Mouse (Mus musculus) mesoderm, embryonic 11.5 days (tissue): ENCODE measurements around the gene Adra2b.

Experiments
- DNase-seq: peaks from one replicate; pipeline ENCODE4 v3.0.0-alpha.2; 2012; ENCODE audit warnings: low read depth, low spot score

Adra2b gene

DNA sequence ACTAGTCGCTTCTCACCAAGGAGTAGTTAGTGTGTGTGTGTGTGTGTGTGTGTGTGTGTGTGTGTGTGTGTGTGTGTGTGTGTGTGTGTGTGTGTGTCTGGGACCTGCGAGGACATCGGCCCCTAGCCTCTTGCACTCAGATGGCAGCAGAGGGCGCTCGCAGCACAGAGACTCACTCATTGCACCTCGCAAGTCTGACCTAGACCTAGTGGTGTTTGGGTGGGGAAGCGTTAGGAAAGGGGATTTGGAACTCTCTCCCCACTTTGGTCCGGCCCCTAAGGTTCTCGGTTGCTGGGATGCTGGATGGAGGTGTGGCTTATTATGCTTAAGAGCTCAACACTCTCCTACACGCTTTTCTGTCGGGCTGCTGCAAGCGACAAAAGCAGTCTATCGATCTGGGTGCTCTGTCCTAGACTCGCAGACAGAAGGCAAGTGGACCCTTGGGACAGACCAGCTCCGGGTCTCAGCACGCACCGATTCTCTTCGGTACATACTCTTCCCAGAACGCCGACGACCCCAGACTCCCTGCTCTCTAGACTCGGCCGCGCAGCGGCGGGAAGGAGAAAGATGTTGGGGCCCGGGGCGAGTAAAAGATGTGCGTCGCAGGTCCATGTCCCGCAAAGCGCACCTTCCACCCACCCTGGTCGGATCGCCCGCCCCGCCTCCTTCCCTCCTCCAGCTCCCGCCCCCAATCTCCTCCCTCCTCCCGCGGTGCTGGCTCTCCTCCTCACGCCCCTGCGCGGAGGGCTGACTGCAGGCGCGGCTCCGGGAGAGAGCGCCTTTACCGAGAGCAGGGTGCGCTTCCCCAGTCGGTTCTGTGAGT lies at the start of gene Adra2b:
Adra2b (plus strand) TSS at position 750 of the 823 bp plus-strand sequence.
- DNase-seq, result peak; percentile 86

DNA sequence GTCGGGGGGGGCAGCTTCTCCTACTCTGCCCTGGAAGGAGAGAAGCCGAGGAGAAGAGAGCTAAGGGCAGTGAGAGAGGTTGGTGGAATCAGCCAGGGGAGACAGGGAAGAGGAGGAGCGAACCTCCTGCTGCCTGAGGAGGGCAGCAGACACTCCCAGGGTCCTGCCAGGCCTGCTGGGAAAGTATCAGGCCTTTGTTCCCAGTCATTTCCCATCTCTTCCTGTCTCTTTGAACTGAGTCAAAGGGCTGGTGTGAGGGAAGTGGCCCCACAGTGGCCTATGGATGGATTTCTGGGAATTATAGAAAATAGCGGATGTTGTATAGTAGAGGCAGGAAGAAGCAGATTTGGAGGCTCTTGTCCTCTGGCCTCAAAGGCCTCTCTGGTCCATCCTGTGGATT lies 49.1 kb upstream of the Adra2b start:
- DNase-seq, result no peak

DNA sequence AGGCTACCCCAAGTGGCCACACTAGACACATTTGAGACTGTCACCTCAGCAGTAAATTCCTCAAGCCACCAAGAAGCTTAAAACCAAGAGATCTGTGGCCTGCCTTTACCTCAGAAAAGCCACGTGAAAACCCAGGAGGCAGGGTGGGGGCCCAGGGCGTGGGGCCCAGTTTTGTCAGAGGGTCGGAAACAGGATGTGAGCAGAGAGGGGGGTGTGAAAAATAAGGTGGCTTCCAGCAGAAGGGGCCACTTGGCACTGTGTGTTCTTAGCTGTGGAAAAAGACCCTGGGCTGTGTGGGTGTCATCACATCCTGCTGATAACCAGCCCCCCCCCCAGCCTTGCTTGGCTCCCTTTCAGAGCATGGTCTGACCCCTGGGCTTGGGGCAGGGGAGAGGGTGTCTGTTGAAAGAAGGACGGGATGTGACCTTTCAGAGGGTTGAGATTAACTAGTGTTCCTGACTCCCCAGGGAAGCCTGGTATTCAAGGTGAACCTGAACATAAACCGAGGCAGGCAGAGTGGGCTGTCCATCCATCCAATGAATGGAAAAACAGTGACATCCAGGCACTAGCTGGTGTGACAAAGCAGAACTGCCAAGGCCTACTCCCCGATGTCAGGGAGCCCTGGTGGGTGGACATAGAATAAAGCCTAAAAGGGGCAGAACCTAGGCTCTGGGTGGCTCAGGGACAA lies 48.4 kb upstream of the Adra2b start:
- DNase-seq, result no peak

DNA sequence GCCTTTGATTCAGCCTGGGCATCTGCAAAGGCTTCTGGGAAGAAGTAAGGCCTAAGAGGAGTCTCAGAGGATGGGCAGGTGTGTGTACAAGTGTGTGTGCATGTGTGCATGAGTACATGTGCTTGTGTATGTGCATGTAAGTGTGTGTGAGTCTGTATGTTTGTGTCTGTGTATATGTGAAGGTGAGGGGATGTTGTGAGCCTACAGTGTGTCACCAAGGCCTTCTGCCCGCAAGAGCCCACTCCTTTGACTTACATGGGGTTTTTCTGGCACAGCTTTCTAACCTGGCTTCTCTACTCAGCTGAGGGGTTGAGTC lies 47.9 kb upstream of the Adra2b start:
- no peak for DNase-seq

DNA sequence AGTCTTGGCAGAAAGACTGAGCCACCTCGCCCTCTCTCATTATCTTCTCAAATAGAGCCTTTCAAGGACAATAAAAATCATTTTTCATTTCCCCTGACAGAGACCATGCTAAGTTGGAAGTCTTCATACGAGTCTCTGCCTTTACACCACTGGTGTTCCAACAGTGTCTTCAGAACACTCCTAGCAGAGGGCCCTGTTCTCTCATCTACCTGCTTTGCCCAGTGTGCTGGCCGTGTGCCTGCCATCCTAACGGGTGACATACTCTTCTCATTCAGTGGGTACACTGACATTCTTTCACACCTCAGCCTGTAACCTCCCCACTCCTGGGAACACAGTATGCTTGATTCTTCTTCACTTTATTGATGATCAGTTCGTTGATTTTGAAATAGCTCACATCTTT lies 46.6 kb upstream of the Adra2b start:
- no peak for DNase-seq

DNA sequence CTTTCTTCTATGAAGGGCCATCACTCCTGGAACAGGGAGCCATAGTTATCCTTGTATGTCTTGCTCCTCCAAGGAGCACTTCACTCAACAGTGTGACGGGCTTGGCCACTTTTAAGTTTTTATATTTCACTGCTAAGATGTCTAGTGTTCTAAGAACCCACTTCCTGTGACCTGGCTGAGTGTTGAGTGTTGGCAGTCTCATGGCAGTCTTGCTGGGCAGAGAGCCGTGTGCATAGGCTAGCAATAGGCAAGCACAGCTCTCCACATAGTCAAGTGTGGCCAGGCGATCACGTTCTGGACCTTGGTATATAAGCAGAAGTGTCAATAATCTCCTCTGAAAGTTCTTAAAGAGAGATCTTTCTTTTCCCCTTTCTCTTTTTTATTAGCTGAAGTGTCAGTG lies 44.9 kb upstream of the Adra2b start:
- no peak for DNase-seq

DNA sequence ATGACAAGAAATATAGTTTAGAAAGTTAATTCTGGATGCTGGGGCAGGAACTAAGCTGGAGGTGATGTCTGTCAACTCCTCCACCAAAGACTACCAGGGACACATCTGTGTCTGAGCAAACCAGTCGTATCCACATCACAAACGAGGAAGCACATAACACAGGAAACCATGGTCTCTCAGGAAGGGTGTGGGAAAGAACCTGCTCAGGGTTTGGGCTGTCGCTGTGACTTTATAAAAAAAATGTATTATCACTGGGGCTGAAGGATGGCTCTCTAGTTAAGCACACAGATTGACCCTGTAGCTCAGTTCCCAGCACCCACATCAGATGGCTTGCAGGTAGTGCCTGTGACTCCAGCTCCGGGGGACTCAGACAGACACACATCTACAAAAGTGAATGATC lies 43.9 kb upstream of the Adra2b start:
- DNase-seq, result no peak

GRCm38 (mm10) chr2:127322671-127323285 lies 40.2 kb upstream of the Adra2b start:
- no peak for DNase-seq

- no peak for DNase-seq
Measured at GRCm38 (mm10) chr2:127323667-127324066, 39.3 kb upstream of the Adra2b start.

DNA sequence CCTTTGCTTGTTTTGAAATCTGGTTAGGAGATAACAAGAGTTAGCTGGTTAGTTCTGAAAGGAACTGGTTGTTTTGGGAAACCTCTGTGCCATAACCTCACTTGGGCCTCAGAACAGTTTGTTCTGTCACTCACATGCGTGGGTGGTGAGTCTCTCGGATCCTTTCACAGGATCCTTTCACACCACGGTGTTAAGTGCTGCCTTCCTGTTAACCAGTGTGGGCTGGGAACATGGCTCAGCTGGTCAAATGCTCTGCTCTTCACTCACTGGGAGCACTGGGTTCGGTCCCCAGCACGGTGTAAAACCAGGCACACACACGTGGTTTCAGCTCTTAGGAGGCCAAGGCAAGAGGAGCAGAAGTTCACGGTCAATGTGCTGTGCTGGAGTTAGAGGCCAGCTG lies 38.6 kb upstream of the Adra2b start:
- no peak for DNase-seq

DNA sequence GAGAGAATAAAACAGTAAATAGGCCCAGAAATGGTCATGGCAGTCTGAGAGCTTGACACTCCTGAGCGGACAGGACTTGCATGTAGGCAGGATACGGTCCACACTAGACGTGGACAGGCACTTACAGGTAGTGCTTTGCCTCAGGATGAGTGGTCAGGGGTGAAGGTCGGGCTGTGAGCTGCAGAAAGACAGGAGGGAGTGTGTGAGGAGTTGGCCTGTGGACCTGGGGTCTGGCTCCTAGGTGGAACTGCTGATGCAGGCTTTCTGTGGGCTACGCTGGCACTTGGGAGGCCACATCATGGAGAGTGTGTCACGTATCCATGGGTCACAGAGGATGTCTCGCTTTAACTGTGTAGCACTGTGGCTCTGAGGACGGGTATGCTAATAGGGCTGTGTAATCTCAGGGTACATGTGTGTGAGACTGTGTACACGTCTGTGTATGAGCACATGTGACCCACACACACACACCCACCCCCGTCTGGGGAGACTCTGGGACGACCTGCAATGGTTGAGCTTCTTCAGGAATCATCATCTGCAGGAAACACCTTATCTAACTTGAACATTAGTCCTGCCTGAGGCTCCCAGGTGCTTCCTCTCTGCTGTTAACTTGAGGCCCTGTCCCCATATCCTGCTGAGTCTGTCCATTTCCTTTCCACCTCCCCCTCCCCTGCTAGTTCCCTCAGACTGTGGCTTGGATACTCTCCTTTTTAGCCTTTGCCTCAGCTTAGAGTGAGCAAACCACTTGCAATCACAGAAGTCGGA lies 34.7 kb upstream of the Adra2b start:
- no peak for DNase-seq

GRCm38 (mm10) chr2:127332807-127333570 lies 30.0 kb upstream of the Adra2b start:
- no peak for DNase-seq

GRCm38 (mm10) chr2:127333945-127334603 lies 28.9 kb upstream of the Adra2b start:
- DNase-seq, result no peak

- no peak for DNase-seq
Measured at GRCm38 (mm10) chr2:127335078-127335541, 27.9 kb upstream of the Adra2b start.

DNA sequence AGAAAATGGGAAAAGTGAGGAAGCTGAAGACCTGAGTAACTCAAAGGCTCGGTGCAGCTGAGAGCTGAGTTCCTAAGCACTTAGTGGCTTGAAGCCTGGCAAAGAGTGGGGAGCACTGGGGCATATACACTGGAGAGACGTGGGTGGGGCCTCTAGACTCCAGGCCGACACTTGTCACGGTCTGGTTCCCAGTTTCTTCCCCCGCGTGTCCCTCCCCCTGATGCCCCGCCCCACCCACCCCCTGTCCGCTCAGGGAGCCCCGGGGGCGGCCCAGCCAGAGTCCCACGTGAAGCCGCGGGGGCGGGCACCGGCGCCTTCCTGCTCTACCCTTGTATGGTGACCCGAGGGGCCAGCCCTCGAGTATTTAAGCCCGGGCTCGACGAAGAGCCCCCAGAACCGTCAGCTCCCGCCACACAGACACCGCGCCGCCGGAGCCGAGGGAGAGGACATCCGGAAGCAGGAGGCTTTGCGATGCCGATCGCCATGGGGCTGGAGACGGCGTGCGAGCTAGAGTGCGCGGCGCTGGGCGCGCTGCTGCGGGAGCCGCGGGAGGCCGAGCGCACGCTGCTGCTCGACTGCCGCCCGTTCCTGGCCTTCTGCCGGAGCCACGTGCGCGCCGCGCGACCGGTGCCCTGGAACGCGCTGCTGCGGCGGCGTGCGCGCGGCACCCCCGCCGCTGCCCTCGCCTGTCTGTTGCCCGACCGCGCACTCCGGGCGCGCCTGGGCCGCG lies 27.1 kb upstream of the Adra2b start, which contains the start of gene Dusp2:
Dusp2 (plus strand) TSS at position 393 of the 730 bp plus-strand sequence.
- peak; percentile 61 for DNase-seq

DNA sequence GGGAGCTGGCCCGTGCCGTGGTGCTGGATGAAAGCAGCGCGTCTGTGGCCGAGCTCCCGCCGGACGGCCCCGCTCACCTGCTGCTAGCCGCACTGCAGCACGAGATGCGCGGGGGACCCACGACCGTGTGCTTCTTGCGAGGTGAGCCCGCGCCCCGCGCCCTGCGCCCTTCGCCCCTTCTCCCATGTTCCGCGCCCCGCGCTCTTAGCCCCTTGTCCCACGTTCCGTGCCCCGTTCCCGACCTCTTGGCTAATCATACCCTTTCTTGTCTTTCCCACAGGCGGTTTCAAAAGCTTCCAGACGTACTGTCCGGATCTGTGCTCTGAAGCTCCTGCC lies 26.5 kb upstream of the Adra2b start:
- no peak for DNase-seq

GRCm38 (mm10) chr2:127336885-127337284 lies 26.1 kb upstream of the Adra2b start:
- DNase-seq, result no peak

DNA sequence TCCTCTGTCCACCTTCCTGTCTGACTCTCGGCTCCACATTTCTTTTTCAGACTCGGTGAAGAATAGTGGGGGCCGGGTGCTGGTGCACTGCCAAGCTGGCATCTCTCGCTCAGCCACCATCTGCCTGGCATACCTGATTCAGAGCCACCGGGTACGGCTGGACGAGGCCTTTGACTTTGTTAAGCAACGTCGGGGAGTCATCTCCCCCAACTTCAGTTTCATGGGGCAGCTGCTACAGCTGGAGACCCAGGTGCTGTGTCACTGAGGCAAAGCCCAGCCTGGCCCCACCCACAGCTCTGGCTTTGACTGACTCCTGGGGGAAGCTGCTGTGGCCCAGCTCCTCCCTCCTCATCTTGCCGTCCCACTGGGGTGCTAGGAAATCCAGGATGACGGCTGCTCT lies 25.5 kb upstream of the Adra2b start:
- no peak for DNase-seq

DNA sequence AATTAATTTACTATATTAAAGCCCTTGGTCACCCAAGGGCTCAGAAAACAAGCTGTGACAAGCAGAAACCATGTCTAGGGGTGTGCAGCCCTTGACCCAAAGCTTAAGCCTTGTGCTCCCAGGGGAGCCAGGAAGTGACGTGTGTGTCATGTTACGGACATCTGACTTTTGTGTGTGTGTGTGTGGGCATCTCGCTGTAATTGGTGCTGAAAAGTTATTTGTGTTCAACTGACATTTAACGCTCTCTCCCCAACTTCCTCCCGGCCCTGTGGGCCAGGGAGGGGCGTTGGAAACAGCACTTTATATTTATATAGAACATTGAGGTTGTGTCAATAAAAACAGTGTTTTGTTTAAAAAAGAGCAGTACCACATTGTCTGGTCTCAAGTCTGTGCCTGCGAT lies 25.0 kb upstream of the Adra2b start:
- no peak for DNase-seq

GRCm38 (mm10) chr2:127338416-127338815 lies 24.6 kb upstream of the Adra2b start, which contains the start of gene Astl:
Gene Astl, plus strand, starts transcription at chr2:127338639.
- no peak for DNase-seq
